Mouse (Mus musculus): ENCODE data around the gene Hivep2. TPM values are rescaled to one million over a fixed set of nuclear protein-coding genes. Genes with fewer than 3 reads are reported as not detected.

Gene Hivep2
- polyA plus RNA-seq, 1 experiment: 8.7 TPM

- DNase-seq (ENCODE audit: low read depth in 1 of 2, low spot score in 2 of 2): peak; percentile 49 to 57
- TF ChIP-seq CTCF (IDR thresholded peaks at IDR 0.05; ENCODE audit: extremely low read depth, insufficient read depth, insufficient read length, insufficient replicate concordance) (no peak), POLR2A (IDR thresholded peaks at IDR 0.05; ENCODE audit: low read depth, low read length) (no peak)
- WGBS: 49% methylated on average over 6 of the region's 6 CpGs
- Histone ChIP-seq H3K4me1 (ENCODE audit: control insufficient read depth, insufficient read depth, insufficient read length) (peaks cover 17% of the 10 kb centered on the region), H3K27ac (ENCODE audit: insufficient read depth, low read length) (peak overlapping the region; percentile 81), H3K4me3 (ENCODE audit: extremely low read depth, insufficient read depth, insufficient read length) (no peak overlapping the region), H3K36me3 (ENCODE audit: control insufficient read depth, insufficient read depth, low read length) (no peaks in the 10 kb centered on the region), H3K27me3 (ENCODE audit: control insufficient read depth, insufficient read depth, low read length) (no peaks in the 10 kb centered on the region)
Measured at GRCm38 (mm10) chr10:13993411-13993810, 27.5 kb downstream of the Hivep2 start.

- no peak overlapping the region for H3K4me3 ChIP-seq (ENCODE audit: extremely low read depth, insufficient read depth, insufficient read length)
- 68% methylated on average over 4 of the region's 4 CpGs for WGBS
- TF ChIP-seq CTCF (IDR thresholded peaks at IDR 0.05; ENCODE audit: extremely low read depth, insufficient read depth, insufficient read length, insufficient replicate concordance) (no peak), POLR2A (IDR thresholded peaks at IDR 0.05; ENCODE audit: low read depth, low read length) (no peak)
- no peaks in the 10 kb centered on the region for H3K27me3 ChIP-seq (ENCODE audit: control insufficient read depth, insufficient read depth, low read length)
- no peaks in the 10 kb centered on the region for H3K36me3 ChIP-seq (ENCODE audit: control insufficient read depth, insufficient read depth, low read length)
- H3K27ac ChIP-seq (ENCODE audit: insufficient read depth, low read length): no peak overlapping the region; the same call in 1 of the 2 replicates
- DNase-seq (ENCODE audit: low read depth in 1 of 2, low spot score in 2 of 2): no peak
- peaks cover 21% of the 10 kb centered on the region; the same call in 1 of the 2 replicates for H3K4me1 ChIP-seq (ENCODE audit: control insufficient read depth, insufficient read depth, insufficient read length)
Measured at GRCm38 (mm10) chr10:13997336-13997735, 31.5 kb downstream of the Hivep2 start.

GRCm38 (mm10) chr10:14004769-14005517, 39.1 kb downstream of the Hivep2 start:
- Histone ChIP-seq H3K4me3 (ENCODE audit: extremely low read depth, insufficient read depth, insufficient read length) (no peak overlapping the region), H3K27me3 (ENCODE audit: control insufficient read depth, insufficient read depth, low read length) (no peaks in the 10 kb centered on the region), H3K36me3 (ENCODE audit: control insufficient read depth, insufficient read depth, low read length) (no peaks in the 10 kb centered on the region; the same call in none of the 2 replicates), H3K27ac (ENCODE audit: insufficient read depth, low read length) (no peak overlapping the region), H3K4me1 (ENCODE audit: control insufficient read depth, insufficient read depth, insufficient read length) (peaks cover 3% of the 10 kb centered on the region; the same call in 1 of the 2 replicates)
- 79% methylated on average over 4 of the region's 4 CpGs for WGBS
- DNase-seq (ENCODE audit: low read depth in 1 of 2, low spot score in 2 of 2): no peak
- TF ChIP-seq POLR2A (IDR thresholded peaks at IDR 0.05; ENCODE audit: low read depth, low read length) (no peak), CTCF (IDR thresholded peaks at IDR 0.05; ENCODE audit: extremely low read depth, insufficient read depth, insufficient read length, insufficient replicate concordance) (no peak)

GRCm38 (mm10) chr10:14009721-14010120, 43.8 kb downstream of the Hivep2 start:
- peaks cover 5% of the 10 kb centered on the region; the same call in 1 of the 2 replicates for H3K4me1 ChIP-seq (ENCODE audit: control insufficient read depth, insufficient read depth, insufficient read length)
- H3K36me3 ChIP-seq (ENCODE audit: control insufficient read depth, insufficient read depth, low read length): no peaks in the 10 kb centered on the region; the same call in none of the 2 replicates
- TF ChIP-seq CTCF (IDR thresholded peaks at IDR 0.05; ENCODE audit: extremely low read depth, insufficient read depth, insufficient read length, insufficient replicate concordance): no peak
- TF ChIP-seq POLR2A (IDR thresholded peaks at IDR 0.05; ENCODE audit: low read depth, low read length): no peak
- H3K27ac ChIP-seq (ENCODE audit: insufficient read depth, low read length): no peak overlapping the region
- no peak overlapping the region for H3K4me3 ChIP-seq (ENCODE audit: extremely low read depth, insufficient read depth, insufficient read length)
- no peak for DNase-seq (ENCODE audit: low read depth in 1 of 2, low spot score in 2 of 2)
- H3K27me3 ChIP-seq (ENCODE audit: control insufficient read depth, insufficient read depth, low read length): no peaks in the 10 kb centered on the region
- WGBS: 93% methylated on average over 2 of the region's 2 CpGs

GRCm38 (mm10) chr10:14016287-14016970, 50.6 kb downstream of the Hivep2 start:
- 69% methylated on average over 13 of the region's 13 CpGs for WGBS
- Histone ChIP-seq H3K4me1 (ENCODE audit: control insufficient read depth, insufficient read depth, insufficient read length) (peaks cover 13% of the 10 kb centered on the region; the same call in 1 of the 2 replicates), H3K27me3 (ENCODE audit: control insufficient read depth, insufficient read depth, low read length) (no peaks in the 10 kb centered on the region), H3K27ac (ENCODE audit: insufficient read depth, low read length) (no peak overlapping the region), H3K4me3 (ENCODE audit: extremely low read depth, insufficient read depth, insufficient read length) (no peak overlapping the region), H3K36me3 (ENCODE audit: control insufficient read depth, insufficient read depth, low read length) (no peaks in the 10 kb centered on the region)
- no peak for TF ChIP-seq POLR2A (IDR thresholded peaks at IDR 0.05; ENCODE audit: low read depth, low read length)
- TF ChIP-seq CTCF (IDR thresholded peaks at IDR 0.05; ENCODE audit: extremely low read depth, insufficient read depth, insufficient read length, insufficient replicate concordance): no peak
- peak in 1 of 2 experiments; percentile 27 for DNase-seq (ENCODE audit: low read depth in 1 of 2, low spot score in 2 of 2)

GRCm38 (mm10) chr10:14017338-14017737, 51.5 kb downstream of the Hivep2 start:
- H3K4me3 ChIP-seq (ENCODE audit: extremely low read depth, insufficient read depth, insufficient read length): no peak overlapping the region
- no peak overlapping the region for H3K27ac ChIP-seq (ENCODE audit: insufficient read depth, low read length)
- H3K36me3 ChIP-seq (ENCODE audit: control insufficient read depth, insufficient read depth, low read length): no peaks in the 10 kb centered on the region
- no peak for TF ChIP-seq POLR2A (IDR thresholded peaks at IDR 0.05; ENCODE audit: low read depth, low read length)
- TF ChIP-seq CTCF (IDR thresholded peaks at IDR 0.05; ENCODE audit: extremely low read depth, insufficient read depth, insufficient read length, insufficient replicate concordance): no peak
- no peak for DNase-seq (ENCODE audit: low read depth in 1 of 2, low spot score in 2 of 2)
- H3K4me1 ChIP-seq (ENCODE audit: control insufficient read depth, insufficient read depth, insufficient read length): peaks cover 13% of the 10 kb centered on the region; the same call in 1 of the 2 replicates
- no peaks in the 10 kb centered on the region for H3K27me3 ChIP-seq (ENCODE audit: control insufficient read depth, insufficient read depth, low read length)
- WGBS: 85% methylated on average over 2 of the region's 2 CpGs

All from spleen, adult 2 months (tissue).